Mouse (Mus musculus) adrenal gland, postnatal 10 days (tissue): ENCODE measurements around the gene Fam219a. TPM values are rescaled to one million over a fixed set of nuclear protein-coding genes. Genes with fewer than 3 reads are reported as not detected.
A peak's percentile ranks its signal among the peaks of the same experiment; 100 is the strongest.

Source experiments
- DNase-seq: peaks from one replicate; pipeline ENCODE4 v3.0.0; 2021; ENCODE audit warnings: mixed read lengths
- total RNA-seq, 2 experiments: library from RNA; stranded (reverse); gene quantifications; 2 replicates each; pipeline ENCODE4 v1.2.3; 2021

Gene Fam219a
- total RNA-seq, 2 experiments from 2014 or later: 18.8 to 23.5 TPM

GRCm38 (mm10) chr4:41470684-41471383, 98.5 kb downstream of the Fam219a start:
- no peak for DNase-seq

GRCm38 (mm10) chr4:41470051-41470683, 99.2 kb downstream of the Fam219a start:
- DNase-seq: no peak

DNA sequence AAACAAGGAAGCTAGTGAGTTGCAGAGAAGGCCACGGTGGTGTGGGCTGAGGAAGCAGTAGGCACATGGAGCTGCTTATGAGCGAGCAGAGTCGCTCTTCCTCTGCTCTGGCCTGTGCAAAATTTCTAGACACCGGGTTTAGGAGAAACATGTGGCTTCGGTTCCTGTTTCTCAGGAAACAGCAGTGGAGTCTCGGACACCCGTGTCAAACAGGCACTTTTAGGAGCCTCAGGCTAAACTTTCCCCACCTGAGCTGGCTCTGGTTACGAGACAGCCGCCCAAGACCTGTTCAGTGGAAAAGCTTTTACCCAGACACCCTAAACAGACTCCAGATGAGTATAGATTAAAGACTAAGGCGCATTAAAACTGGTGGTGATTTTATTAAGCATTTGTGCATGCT, 100.1 kb downstream of the Fam219a start:
- no peak for DNase-seq

DNA sequence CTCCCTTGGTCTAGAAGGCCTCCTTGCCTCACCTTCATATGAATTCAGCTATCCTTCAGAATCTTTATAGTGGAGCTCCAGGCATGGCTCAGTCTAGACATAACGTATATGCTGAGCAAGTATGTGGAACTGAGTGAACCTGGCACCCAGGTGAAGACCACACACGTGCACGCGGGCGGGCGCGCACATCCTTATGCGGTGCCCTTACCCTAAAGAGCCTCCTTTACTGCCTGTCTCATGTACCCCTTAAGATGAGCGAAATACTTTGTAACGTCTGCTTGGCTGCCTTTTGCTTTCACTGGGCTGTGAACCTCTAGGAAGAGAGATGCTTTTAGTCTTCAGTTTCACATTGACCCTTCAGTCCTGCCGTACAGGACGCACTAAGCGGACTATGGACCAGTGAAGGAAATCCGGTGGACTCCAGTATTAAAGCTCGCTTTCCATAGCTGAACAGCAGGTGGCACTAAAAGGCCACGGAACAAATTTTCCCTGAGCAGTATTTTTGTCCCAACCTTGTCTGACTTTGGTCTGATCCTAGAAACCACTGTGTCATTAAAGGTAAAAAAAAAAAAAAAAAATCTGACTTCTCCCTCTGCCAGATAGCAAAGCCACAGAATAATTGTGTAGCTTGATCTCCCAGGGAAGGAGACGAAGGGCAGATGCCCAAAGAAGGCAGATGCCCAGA, 100.8 kb downstream of the Fam219a start:
- DNase-seq: peak; percentile 74

Other genes starting within 250 kb of the Fam219a start
- 10 to 100 TPM; 40.7 to 50.5 TPM for gene Ubap1, start 220.5 kb downstream of the Fam219a start, total RNA-seq
- gene Kif24, start 104.7 kb downstream of the Fam219a start, total RNA-seq: 1 to 10 TPM; 2.8 to 4.5 TPM
- gene Nudt2, start 104.4 kb downstream of the Fam219a start, total RNA-seq: 10 to 100 TPM; 30.2 to 30.9 TPM
- 10 to 100 TPM; 13.3 to 17.4 TPM for gene AI464131, start 66.5 kb downstream of the Fam219a start, total RNA-seq
- under 1 TPM in 1 of 2 experiments, not detected in 1; 0.45 TPM for gene 1110017D15Rik, start 52.2 kb downstream of the Fam219a start, total RNA-seq
- 1 to 10 TPM; 3.3 to 3.5 TPM for gene Dnaic1, start 237 bp upstream of the Fam219a start, total RNA-seq
- gene Enho, start 70.8 kb upstream of the Fam219a start, total RNA-seq: 10 to 100 TPM; 10.3 to 10.5 TPM
- gene Cntfr, start 127.6 kb upstream of the Fam219a start, total RNA-seq: 10 to 100 TPM; 53.0 to 67.0 TPM
- 10 to 100 TPM; 61.0 to 68.2 TPM for gene Il11ra1, start 130.5 kb upstream of the Fam219a start, total RNA-seq
- gene Rpp25l, start 144.0 kb upstream of the Fam219a start, total RNA-seq: 10 to 100 TPM; 36.2 to 39.0 TPM
- 100 to 1,000 TPM; 100 to 104 TPM for gene Dctn3, start 153.6 kb upstream of the Fam219a start, total RNA-seq
- gene Arid3c, start 161.6 kb upstream of the Fam219a start, total RNA-seq: not detected
- gene Galt, start 185.7 kb upstream of the Fam219a start, total RNA-seq: 10 to 100 TPM; 42.3 to 49.2 TPM
- gene Sigmar1, start 186.6 kb upstream of the Fam219a start, total RNA-seq: 10 to 100 TPM; 65.8 to 68.8 TPM
- 10 to 100 TPM; 31.0 to 44.5 TPM for gene Ccl27a, start 204.7 kb upstream of the Fam219a start, total RNA-seq